Mouse (Mus musculus) thymus, postnatal 36 days (tissue): ENCODE results near the gene Stard7.
A peak's percentile ranks its signal among the peaks of the same experiment; 100 is the strongest.
"Not testable (repeated sequence)": the region's sequence is repeated elsewhere in the genome, so short reads cannot be mapped to it uniquely, and the experiment has no call there.

Experiments
- DNase-seq, 2 experiments: peaks; one replicate each; pipeline ENCODE4 v3.0.0; 2022; ENCODE audit warnings: mixed read lengths in 2 of 2

The Stard7 gene

DNA sequence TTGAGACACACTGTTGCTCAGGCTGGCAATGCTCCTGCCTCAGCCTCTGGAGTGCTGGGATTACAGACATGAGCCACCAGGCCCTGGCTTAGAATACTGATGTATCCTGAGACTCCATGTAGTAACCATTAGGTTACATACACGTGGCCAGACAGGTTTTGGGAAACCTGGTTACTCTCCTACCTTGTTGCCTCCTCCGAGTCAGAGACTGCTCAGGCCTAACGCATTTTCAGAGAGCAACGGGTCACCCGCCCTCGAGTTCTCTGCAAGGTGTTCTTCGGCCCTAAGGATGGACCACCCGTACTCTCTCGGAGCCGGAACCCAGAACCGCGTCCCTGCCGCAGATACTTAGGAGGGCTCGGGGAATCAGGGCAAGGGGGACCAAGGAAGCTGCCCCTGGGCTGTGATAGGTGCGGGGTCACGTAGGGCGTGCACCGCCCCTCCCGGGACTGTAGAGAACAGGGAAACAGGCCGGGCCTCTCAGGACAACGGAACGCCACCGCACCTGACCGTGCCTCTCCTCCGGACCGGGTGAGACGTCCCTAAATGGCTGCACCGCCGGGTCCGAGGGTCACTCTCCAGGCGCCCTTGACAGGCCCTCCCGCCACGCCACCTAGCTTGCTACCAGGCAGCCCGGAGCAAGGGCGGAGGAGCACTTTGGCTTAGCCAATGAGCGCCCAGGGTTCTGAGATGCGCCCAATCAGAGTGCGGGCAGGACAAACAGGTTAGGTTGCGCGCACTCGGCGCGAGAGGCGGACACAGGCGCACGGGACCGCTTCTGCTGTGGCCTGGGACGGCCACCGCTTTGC is at the start of gene Stard7:
Gene Stard7, plus strand, starts transcription at position 728 of the 809 bp plus-strand sequence.
- DNase-seq: peak; percentile 93 to 94

GRCm38 (mm10) chr2:127225261-127225660 is 44.8 kb upstream of the Stard7 start:
- DNase-seq: no peak

GRCm38 (mm10) chr2:127237897-127238610 is 32.0 kb upstream of the Stard7 start:
- DNase-seq: no peak

- DNase-seq: no peak
These were observed 30.0 kb upstream of the Stard7 start for GRCm38 (mm10) chr2:127240065-127240464.

- peak; percentile 94 to 98 for DNase-seq
These were observed 22.3 kb upstream of the Stard7 start, which contains the start of the genes Ciao1 and Tmem127 for GRCm38 (mm10) chr2:127247592-127248333. TSS of gene Ciao1 (minus strand) at chr2:127247816. TSS of gene Tmem127 (plus strand) at chr2:127247908.

- peak; percentile 48 to 66 for DNase-seq
These were observed 21.5 kb upstream of the Stard7 start for GRCm38 (mm10) chr2:127248334-127249004.

- DNase-seq: no peak
These were observed 19.6 kb upstream of the Stard7 start for GRCm38 (mm10) chr2:127250291-127251008.

GRCm38 (mm10) chr2:127251457-127251856 is 18.6 kb upstream of the Stard7 start:
- no peak for DNase-seq

DNA sequence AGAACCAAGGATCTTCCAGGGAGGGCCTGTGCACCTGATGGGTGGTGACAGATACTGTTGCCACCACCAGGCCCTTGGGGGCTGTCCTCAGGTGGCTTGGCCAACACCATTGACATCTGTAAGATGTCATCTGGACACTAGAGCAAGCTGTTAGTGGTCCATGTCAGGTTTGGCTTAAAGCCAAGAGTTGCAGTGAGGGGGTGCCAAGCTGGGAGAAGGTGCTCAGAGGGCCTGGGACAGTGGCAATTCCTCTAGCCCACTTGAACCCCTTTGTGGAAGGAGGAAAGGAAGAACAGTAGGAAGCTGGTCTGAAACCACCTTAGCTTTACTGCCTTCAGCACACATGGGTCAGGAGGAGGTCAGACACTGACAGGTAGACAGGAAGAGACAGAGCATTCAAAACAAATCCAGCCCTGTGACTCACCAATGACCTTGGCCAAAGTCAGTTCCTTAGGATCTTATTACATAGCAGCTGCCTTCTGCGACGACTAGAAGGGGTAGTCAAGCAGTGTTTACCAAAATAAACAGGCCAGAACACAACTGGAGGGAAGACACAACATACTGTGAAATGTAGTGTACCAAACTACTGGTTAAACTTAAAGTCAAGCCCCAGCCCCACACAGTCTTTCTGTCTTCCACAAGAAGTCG is 18.0 kb upstream of the Stard7 start:
- no peak for DNase-seq

DNA sequence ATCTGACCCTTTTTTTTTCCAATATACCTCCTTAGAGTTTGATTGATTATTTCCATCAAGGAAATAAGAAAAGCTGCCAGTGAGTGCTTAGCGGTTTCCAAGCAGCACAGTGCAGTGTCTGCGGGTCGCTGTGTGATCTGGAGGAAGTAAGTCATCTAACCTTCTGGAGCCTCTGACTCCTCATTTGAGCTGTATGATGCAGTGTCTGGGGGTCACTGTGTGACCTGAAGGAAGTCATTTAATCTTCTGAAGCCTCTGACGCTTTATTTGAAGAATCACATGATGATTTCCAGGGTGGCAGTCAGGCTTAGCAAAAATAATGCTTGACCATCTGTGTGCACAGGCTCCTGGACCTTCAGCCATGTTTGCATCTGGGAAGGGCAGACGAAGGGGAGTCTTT is 17.2 kb upstream of the Stard7 start:
- DNase-seq: no peak

DNA sequence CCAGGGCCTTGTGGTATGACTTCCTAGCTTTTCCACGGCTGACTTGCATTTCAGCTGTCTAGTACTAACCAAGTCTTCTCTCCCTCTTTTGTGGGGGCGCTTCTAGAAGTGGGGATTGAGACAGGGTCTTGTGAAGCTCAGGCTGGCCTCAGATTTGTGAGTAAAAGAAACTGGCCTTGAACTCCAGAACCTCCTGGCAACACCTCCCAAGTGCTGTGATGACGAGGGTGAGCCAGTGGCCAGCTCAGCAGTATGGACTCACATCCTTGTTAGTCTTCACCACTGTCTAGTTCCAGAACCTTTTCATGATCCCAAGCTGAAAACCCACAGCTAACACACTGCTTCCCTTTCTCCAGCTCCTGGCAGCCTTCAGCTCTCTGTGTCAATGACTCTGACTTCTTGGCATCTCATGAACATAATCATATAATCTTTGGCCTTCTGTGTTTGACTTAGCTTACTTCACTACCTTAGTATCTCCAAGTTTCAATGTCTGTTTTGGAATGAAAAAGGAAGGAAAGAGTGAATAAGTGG is 15.3 kb upstream of the Stard7 start:
- DNase-seq: no peak

- DNase-seq: no peak
These were observed 14.7 kb upstream of the Stard7 start for GRCm38 (mm10) chr2:127255294-127255693.

- no peak for DNase-seq
These were observed 10.7 kb upstream of the Stard7 start for GRCm38 (mm10) chr2:127259340-127259739.

GRCm38 (mm10) chr2:127262480-127262879 is 7.5 kb upstream of the Stard7 start:
- DNase-seq: no peak

- no peak for DNase-seq
These were observed 2.2 kb upstream of the Stard7 start for GRCm38 (mm10) chr2:127267854-127268253.

GRCm38 (mm10) chr2:127270300-127271041 is 453 bp downstream of the Stard7 start:
- peak; percentile 71 to 75 for DNase-seq

DNA sequence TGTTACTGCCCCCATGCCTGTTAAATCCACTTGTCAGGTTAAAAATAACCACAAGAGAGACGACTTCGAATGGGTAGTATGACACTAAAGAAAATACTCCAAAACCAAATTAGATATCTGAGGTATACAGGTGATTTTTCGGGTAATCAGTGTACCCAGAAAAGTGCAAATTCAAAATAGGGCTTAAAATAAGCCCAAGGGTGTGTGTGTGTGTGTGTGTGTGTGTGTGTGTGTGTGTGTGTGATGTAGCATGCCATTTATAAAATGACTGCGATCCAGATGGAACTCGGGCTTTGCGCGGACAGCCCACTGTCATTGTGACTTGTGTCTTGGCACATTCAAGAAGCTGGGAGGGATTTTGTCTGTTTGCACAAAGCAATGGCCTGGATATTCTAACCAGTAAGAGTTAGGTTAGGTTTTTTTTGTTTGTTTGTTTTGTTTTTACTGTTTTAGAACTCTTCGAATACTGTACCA is 1.1 kb downstream of the Stard7 start:
- no peak for DNase-seq

GRCm38 (mm10) chr2:127272049-127272448 is 2.0 kb downstream of the Stard7 start:
- not testable (repeated sequence) for DNase-seq

DNA sequence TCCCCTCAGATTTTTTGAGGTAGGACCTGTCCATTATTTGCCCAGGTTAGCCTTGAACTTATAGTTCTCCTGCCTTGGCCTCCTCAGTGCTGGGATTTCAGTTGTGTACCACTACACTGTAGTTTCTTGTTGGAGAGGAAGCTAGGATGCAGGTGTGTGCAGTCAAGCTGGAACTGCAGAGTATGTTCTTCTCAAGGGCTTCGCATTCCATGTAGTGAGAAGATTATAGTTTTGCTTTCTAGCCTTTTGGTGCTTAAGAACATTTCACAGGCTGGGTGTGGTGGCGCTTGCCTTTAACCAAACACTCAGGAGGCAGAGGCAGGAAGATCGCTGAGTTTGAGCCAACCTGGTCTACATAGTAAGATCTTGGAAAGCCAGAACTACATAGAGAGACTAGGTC is 2.8 kb downstream of the Stard7 start:
- DNase-seq: no peak

DNA sequence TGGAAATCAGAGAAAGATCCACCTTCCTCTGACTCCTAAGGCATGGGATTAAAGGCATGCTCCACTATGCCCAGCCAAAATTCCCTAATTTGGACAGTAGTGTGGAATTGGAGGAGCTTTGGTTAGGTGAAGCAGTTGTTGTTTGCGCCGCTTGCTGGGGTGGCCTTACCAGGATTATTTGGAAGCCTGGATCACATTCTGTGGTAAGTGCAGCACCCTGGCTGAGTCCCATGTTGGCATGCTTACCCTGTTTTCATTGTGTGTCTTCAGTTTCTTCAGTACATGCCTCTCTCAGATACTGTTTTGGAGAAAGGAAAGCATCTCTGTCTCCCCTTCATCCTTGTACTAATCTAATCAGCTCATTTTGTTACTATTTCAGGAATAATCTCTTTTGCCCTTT is 4.6 kb downstream of the Stard7 start:
- no peak for DNase-seq
